Mouse (Mus musculus) MEL (cell line): ENCODE data around the gene Naa20. TPM values are rescaled to one million over a fixed set of nuclear protein-coding genes. Genes with fewer than 3 reads are reported as not detected.

Source experiments
- DNase-seq: peaks from one replicate; pipeline ENCODE4 v3.0.0; 2011; ENCODE audit warnings: low read depth, low spot score
- H3K27ac ChIP-seq: 2 replicates; pipeline ENCODE4 v1.5.1; 2012; ENCODE audit warnings: low read depth, mild to moderate bottlenecking, control low read depth, low read length, moderate library complexity; ENCODE audit not compliant: control insufficient read depth
- H3K27me3 ChIP-seq, 2 experiments: fragments of 150-350 bp in 1 of 2; sonication (generic) in 1 of 2; 2 replicates each; pipeline ENCODE4 v1.6.1; 2012; ENCODE audit warnings: low read length in 2 of 2, mild to moderate bottlenecking in 2 of 2, improper control_type of control experiment in 1 of 2, moderate library complexity in 1 of 2; ENCODE audit not compliant: insufficient read depth in 2 of 2, control insufficient read depth in 1 of 2
- H3K36me3 ChIP-seq, 2 experiments: 2 replicates each; pipeline ENCODE4 v1.6.1; 2012 to 2014; ENCODE audit warnings: low read length in 2 of 2, improper control_type of control experiment in 1 of 2, inconsistent platforms in 1 of 2, mild to moderate bottlenecking in 1 of 2; ENCODE audit not compliant: insufficient read depth in 2 of 2, control insufficient read depth in 1 of 2
- H3K4me1 ChIP-seq, 2 experiments: fragments of 150-350 bp in 1 of 2; sonication (generic) in 1 of 2; 2 replicates each; pipeline ENCODE4 v1.6.1; 2012; ENCODE audit warnings: low read length in 2 of 2, improper control_type of control experiment in 1 of 2, mild to moderate bottlenecking in 1 of 2; ENCODE audit not compliant: insufficient read depth in 2 of 2, control insufficient read depth in 1 of 2
- H3K4me3 ChIP-seq, 2 experiments: fragments of 150-350 bp in 1 of 2; sonication (generic) in 1 of 2; 2 replicates each; pipeline ENCODE4 v1.5.1; 2012; ENCODE audit warnings: low read depth in 2 of 2, low read length in 2 of 2, mild to moderate bottlenecking in 2 of 2, moderate library complexity in 2 of 2, control low read depth in 1 of 2, improper control_type of control experiment in 1 of 2; ENCODE audit not compliant: control insufficient read depth in 1 of 2, insufficient read depth in 1 of 2
- H3K79me2 ChIP-seq: 2 replicates; pipeline ENCODE4 v1.6.1; 2012; ENCODE audit warnings: mild to moderate bottlenecking, low read length, moderate library complexity; ENCODE audit not compliant: control insufficient read depth, poor library complexity, insufficient read depth
- H3K9ac ChIP-seq: 2 replicates; pipeline ENCODE4 v1.6.1; 2012; ENCODE audit warnings: low read depth, mild to moderate bottlenecking, control low read depth, low read length, moderate library complexity; ENCODE audit not compliant: control insufficient read depth, poor library complexity, severe bottlenecking
- H3K9me3 ChIP-seq: fragments of 150-350 bp; sonication (generic); replicated peaks from 2 replicates; pipeline ENCODE4 v1.6.1; 2012; ENCODE audit warnings: mild to moderate bottlenecking, low read length, improper control_type of control experiment, moderate library complexity; ENCODE audit not compliant: insufficient read depth
- CHD1 ChIP-seq: IDR thresholded peaks from 2 replicates; pipeline ENCODE4 v1.6.1; 2012; ENCODE audit warnings: low read depth, mild to moderate bottlenecking, inconsistent platforms, low read length, improper control_type of control experiment
- CHD2 ChIP-seq: IDR thresholded peaks from 2 replicates; pipeline ENCODE4 v1.6.1; 2011; ENCODE audit warnings: low read length, improper control_type of control experiment
- ELF1 ChIP-seq: IDR thresholded peaks from 2 replicates; pipeline ENCODE4 v1.6.1; 2014; ENCODE audit warnings: low read depth, mild to moderate bottlenecking, inconsistent platforms, low read length, improper control_type of control experiment, moderate library complexity
- HCFC1 ChIP-seq: IDR thresholded peaks from 2 replicates; pipeline ENCODE4 v1.6.1; 2012; ENCODE audit warnings: low read depth, mild to moderate bottlenecking, inconsistent platforms, low read length, improper control_type of control experiment, moderate library complexity
- KAT2A ChIP-seq: conservative IDR thresholded peaks from 2 replicates; pipeline ENCODE4 v1.6.1; 2012; ENCODE audit warnings: low read depth, low read length, improper control_type of control experiment, inconsistent platforms
- MYC ChIP-seq: IDR thresholded peaks from 2 replicates; pipeline ENCODE4 v1.6.1; 2011; ENCODE audit warnings: low read depth, mild to moderate bottlenecking, low read length, improper control_type of control experiment, moderate library complexity
- NELFE ChIP-seq: IDR thresholded peaks from 2 replicates; pipeline ENCODE4 v1.6.1; 2011; ENCODE audit warnings: low read depth, low read length, improper control_type of control experiment
- POLR2A ChIP-seq, 2 experiments: IDR thresholded peaks; 2 replicates each; pipeline ENCODE4 v1.6.1; 2011 to 2012; ENCODE audit warnings: low read length in 2 of 2, mild to moderate bottlenecking in 2 of 2, control low read depth in 1 of 2, improper control_type of control experiment in 1 of 2, low read depth in 1 of 2, moderate library complexity in 1 of 2; ENCODE audit not compliant: control insufficient read depth in 1 of 2, insufficient read depth in 1 of 2, poor library complexity in 1 of 2
- POLR2AphosphoS5 ChIP-seq: IDR thresholded peaks from 2 replicates; pipeline ENCODE4 v1.6.1; 2012; ENCODE audit warnings: low read depth, borderline replicate concordance, mild to moderate bottlenecking, inconsistent platforms, low read length, moderate library complexity, mixed read lengths
- RAD21 ChIP-seq: IDR thresholded peaks from 2 replicates; pipeline ENCODE4 v1.6.1; 2011; ENCODE audit warnings: mild to moderate bottlenecking, low read depth, low read length, improper control_type of control experiment
- RCOR1 ChIP-seq: IDR thresholded peaks from 2 replicates; pipeline ENCODE4 v1.6.1; 2012; ENCODE audit warnings: low read depth, mild to moderate bottlenecking, inconsistent platforms, low read length, improper control_type of control experiment
- SMC3 ChIP-seq: IDR thresholded peaks from 2 replicates; pipeline ENCODE4 v1.6.1; 2011; ENCODE audit warnings: low read depth, low read length, improper control_type of control experiment
- TBP ChIP-seq: IDR thresholded peaks from 2 replicates; pipeline ENCODE4 v1.8.0; 2011; ENCODE audit warnings: low read depth, low read length, improper control_type of control experiment
- TCF12 ChIP-seq: IDR thresholded peaks from 2 replicates; pipeline ENCODE4 v1.6.1; 2014; ENCODE audit warnings: low read depth, mild to moderate bottlenecking, inconsistent platforms, low read length, improper control_type of control experiment, moderate library complexity
- USF2 ChIP-seq, 2 experiments: IDR thresholded peaks; 2 replicates each; pipeline ENCODE4 v1.6.1; 2011 to 2012; ENCODE audit warnings: improper control_type of control experiment in 2 of 2, low read length in 2 of 2, borderline replicate concordance in 1 of 2, inconsistent platforms in 1 of 2, low read depth in 1 of 2, mild to moderate bottlenecking in 1 of 2; ENCODE audit not compliant: insufficient read depth in 1 of 2
- ZC3H11A ChIP-seq: IDR thresholded peaks from 2 replicates; pipeline ENCODE4 v1.6.1; 2012; ENCODE audit warnings: low read depth, mild to moderate bottlenecking, inconsistent platforms, low read length, improper control_type of control experiment
- ZKSCAN1 ChIP-seq: IDR thresholded peaks from 2 replicates; pipeline ENCODE4 v1.6.1; 2012; ENCODE audit warnings: low read depth, mild to moderate bottlenecking, inconsistent platforms, low read length, improper control_type of control experiment, moderate library complexity
- ZMIZ1 ChIP-seq: IDR thresholded peaks from 2 replicates; pipeline ENCODE4 v1.6.1; 2012; ENCODE audit warnings: low read depth, mild to moderate bottlenecking, inconsistent platforms, low read length, improper control_type of control experiment, moderate library complexity
- polyA plus RNA-seq, 2 experiments: library from polyadenylated mRNA; stranded (reverse) in 1 of 2; unstranded in 1 of 2; fragments of >175 nt in 1 of 2; fragments of >200 nt in 1 of 2; gene quantifications; 2 replicates each; pipeline versions ENCODE4 v1.2.1 to v1.2.4; 2012; ENCODE audit warnings: low replicate concordance in 2 of 2, low read depth in 1 of 2; ENCODE audit not compliant: insufficient read length in 2 of 2, insufficient read depth in 1 of 2, missing spikeins in 1 of 2
- total RNA-seq: library from RNA; depleted of rRNA; stranded (reverse); fragments of 300-350 nt; gene quantifications from 2 replicates; pipeline ENCODE4 v1.2.3, GENCODE M21; 2012

Gene Naa20
- total and polyA plus RNA-seq, 3 experiments, result 86.3 to 88.1 TPM; not detected in 1

DNA sequence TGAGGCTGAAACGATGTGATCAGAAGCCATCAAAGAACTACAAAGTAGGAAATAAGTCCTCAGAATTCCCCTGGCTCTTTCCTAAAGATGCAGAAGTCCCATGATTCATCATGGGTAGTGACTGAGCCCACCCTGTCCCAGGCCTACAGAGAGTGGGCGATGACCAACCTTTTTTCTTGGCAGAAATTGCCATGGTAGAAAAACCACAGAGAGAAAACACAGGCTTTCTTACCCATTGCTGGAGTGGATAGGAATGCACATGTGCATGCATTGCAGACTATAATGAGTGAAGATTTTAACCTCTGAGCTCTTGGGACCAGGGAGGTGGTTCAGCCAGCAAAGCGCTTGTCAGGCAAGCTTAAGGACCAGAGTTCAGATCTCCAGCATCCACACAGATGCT lies 24.7 kb upstream of the Naa20 start:
- Histone ChIP-seq H3K79me2 (no peaks in the 10 kb centered on the region), H3K9ac (no peak overlapping the region), H3K4me3 (no peak overlapping the region), H3K27ac (no peak overlapping the region), H3K27me3 (no peaks in the 10 kb centered on the region; a peak in 1 of 4 replicates), H3K4me1 (no peaks in the 10 kb centered on the region), H3K9me3 (no peaks in the 10 kb centered on the region), H3K36me3 (no peaks in the 10 kb centered on the region)
- DNase-seq, result no peak
- TF ChIP-seq CHD2 (no peak), TCF12 (no peak), RCOR1 (no peak), USF2 (IDR thresholded peaks at IDR 0.05; ENCODE audit: borderline replicate concordance in 1 of 2, insufficient read depth in 1 of 2, low read depth in 1 of 2, low read length in 2 of 2) (no peak), POLR2A (IDR thresholded peaks at IDR 0.05; ENCODE audit: control insufficient read depth in 1 of 2, insufficient read depth in 1 of 2, low read depth in 1 of 2, low read length in 2 of 2, poor library complexity in 1 of 2) (no peak), ELF1 (no peak), POLR2AphosphoS5 (no peak)

DNA sequence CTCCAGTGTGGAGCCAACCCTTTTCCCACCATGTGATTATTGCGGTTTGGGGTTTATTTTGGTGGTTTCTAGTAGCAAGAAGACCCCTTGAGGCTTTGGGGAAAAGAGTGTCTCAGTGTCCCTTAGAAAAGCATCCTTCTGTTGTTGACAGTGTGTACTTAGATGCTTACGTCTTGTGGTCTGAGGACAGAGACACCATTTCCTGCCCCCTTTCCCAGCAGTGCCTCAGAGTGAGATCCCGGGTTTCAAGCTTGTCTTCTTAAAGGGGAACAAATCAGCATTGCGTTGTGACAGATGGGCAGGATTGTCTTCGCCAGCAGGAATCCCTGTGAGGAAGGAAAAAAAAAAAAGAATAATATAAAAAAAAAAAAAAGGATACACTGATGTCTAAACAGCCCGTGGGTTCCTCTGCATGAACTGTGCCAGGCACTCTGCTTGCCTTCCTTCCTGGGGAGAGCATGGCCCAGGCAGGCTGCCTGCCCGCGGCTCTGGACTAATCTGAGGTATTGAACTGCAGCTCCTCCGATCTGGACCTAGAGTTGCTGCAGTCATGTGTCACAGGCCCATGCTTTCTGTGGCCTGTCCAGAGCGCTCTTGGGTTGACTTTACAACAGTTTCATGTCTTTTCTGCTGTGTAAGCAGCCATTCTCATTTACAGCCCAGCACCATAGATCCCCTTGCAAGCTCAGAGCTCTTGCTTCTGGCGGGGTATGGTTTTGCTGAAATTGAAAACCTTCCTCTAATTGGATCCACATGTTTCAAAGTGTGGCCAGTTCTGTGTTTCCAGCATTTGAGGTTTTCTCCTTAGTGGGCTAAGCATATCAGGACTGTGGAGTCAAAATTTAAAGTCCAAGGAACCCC lies 20.8 kb upstream of the Naa20 start:
- no peaks in the 10 kb centered on the region for H3K79me2 ChIP-seq
- H3K9ac ChIP-seq, result no peak overlapping the region
- no peak for DNase-seq
- H3K36me3 ChIP-seq, result no peaks in the 10 kb centered on the region
- TF ChIP-seq POLR2A (IDR thresholded peaks at IDR 0.05; ENCODE audit: control insufficient read depth in 1 of 2, insufficient read depth in 1 of 2, low read depth in 1 of 2, low read length in 2 of 2, poor library complexity in 1 of 2) (no peak), ZC3H11A (no peak), MYC (no peak), ZMIZ1 (no peak), KAT2A (no peak), TCF12 (no peak), HCFC1 (no peak), TBP (no peak), CHD1 (no peak), NELFE (no peak), SMC3 (no peak), RAD21 (no peak), ELF1 (no peak), ZKSCAN1 (no peak)
- no peak overlapping the region for H3K27ac ChIP-seq
- H3K4me1 ChIP-seq, result no peaks in the 10 kb centered on the region
- no peak overlapping the region for H3K4me3 ChIP-seq
- no peaks in the 10 kb centered on the region; a peak in 1 of 4 replicates for H3K27me3 ChIP-seq
- H3K9me3 ChIP-seq, result no peaks in the 10 kb centered on the region
